In the genomic region with DNA sequence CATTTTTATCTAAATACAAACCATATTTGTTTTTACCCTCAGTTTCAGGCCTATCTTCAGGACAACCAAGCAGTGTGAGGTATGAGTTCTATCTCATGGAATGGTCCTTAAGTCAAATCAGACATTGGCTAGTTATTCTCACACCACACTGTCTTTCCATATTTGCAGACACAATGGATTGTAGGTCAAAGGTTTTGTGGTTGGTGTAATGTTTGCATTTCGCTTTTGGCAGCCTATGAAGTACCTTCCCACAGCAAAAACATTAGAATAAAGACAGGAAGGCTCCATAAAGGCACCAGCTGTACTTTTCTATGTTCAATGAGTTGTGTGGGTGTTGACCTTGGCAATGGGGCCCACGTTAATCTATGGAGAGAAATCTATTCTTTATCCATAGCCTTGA, we compare ENCODE assay signal across 16 mouse cellular contexts.
"Had no signal": no experiment of that assay in that cellular context is flagged by ENCODE, and none has a peak within 500 bp of the region (broad histone marks: within the 10 kb centered on the region; RNA-seq: fewer than 3 reads in every experiment).

No protein-coding gene starts in this region.

- H3K4me2 ChIP-seq: neural tube, embryonic 13.5 days; neural tube, embryonic 15.5 days; stomach, embryonic 15.5 days had no signal

- H3K4me1 ChIP-seq: neural tube, embryonic 13.5 days; neural tube, embryonic 15.5 days; stomach, embryonic 15.5 days had no signal

- DNase-seq: retina, postnatal 1 day; right cerebral cortex, adult 18-20 months; right cerebral cortex, postnatal 14 days; right cerebral cortex, postnatal 25 days; right cerebral cortex, postnatal 4 days; spleen, adult 18-20 months; thymus, adult 18-20 months; thymus, adult 2 months; thymus, postnatal 14 days; thymus, postnatal 25 days; thymus, postnatal 36 days; thymus, postnatal 4 days had no signal

- H3K27ac ChIP-seq: neural tube, embryonic 13.5 days; neural tube, embryonic 15.5 days; stomach, embryonic 15.5 days; stomach, postnatal 0 days had no signal

- H3K36me3 ChIP-seq: neural tube, embryonic 13.5 days; neural tube, embryonic 15.5 days; stomach, embryonic 15.5 days had no signal

- H3K27me3 ChIP-seq: neural tube, embryonic 13.5 days; neural tube, embryonic 15.5 days; stomach, embryonic 15.5 days had no signal

- H3K9me3 ChIP-seq: neural tube, embryonic 13.5 days; neural tube, embryonic 15.5 days; stomach, embryonic 15.5 days had no signal

- H3K4me3 ChIP-seq: neural tube, embryonic 13.5 days; neural tube, embryonic 15.5 days; stomach, embryonic 15.5 days had no signal

- H3K9ac ChIP-seq: neural tube, embryonic 13.5 days; neural tube, embryonic 15.5 days; stomach, embryonic 15.5 days had no signal
